In genomic region chr11:51645293-51645692, GRCm38 (mm10) we compare ENCODE assay signal across 14 mouse cellular contexts. TPM values are rescaled to one million over a fixed set of nuclear protein-coding genes. Genes with fewer than 3 reads are reported as not detected.
DNase-seq lines count a peak whose midpoint lies in the region; ATAC-seq and TF ChIP-seq lines count a peak whose summit lies in the region.
"Had no signal": no experiment of that assay in that cellular context is flagged by ENCODE, and none has a peak within 500 bp of the region (broad histone marks: within the 10 kb centered on the region; RNA-seq: fewer than 3 reads in every experiment).

No protein-coding gene starts in this region.

- peak; percentile 30; the same call in 1 of the 2 replicates for ATAC-seq in hindbrain, postnatal 0 days
- no peak for ATAC-seq in hindbrain, embryonic 13.5 days (ENCODE audit: low FRiP score)
- ATAC-seq in midbrain, postnatal 0 days (ENCODE audit: low FRiP score) = no peak
- no peak for ATAC-seq in midbrain, embryonic 15.5 days (replicated peaks)
- no peak for ATAC-seq in limb, embryonic 15.5 days (ENCODE audit: insufficient number of reproducible peaks, low FRiP score, low TSS enrichment, low read depth)
- ATAC-seq: forebrain, postnatal 0 days; intestine, embryonic 15.5 days had no signal

- peak; percentile 39 to 69 for DNase-seq in cerebellum, postnatal 4 days (ENCODE audit: low spot score in 2 of 2)
- no peak for DNase-seq in cerebellum, adult 9-11 months
- peak; percentile 56 for DNase-seq in hindbrain, postnatal 0 days (ENCODE audit: low spot score)
- peak; percentile 54 for DNase-seq in midbrain, postnatal 0 days (ENCODE audit: low spot score)
- no peak for DNase-seq in ovary, postnatal 36 days (ENCODE audit: low spot score)
- DNase-seq: adrenal gland, adult 2 months; cerebellum, adult 2 months; forebrain, postnatal 0 days had no signal

- H3K27ac ChIP-seq in hindbrain, postnatal 0 days = peak overlapping the region; percentile 48; the same call in 1 of the 2 replicates
- no peak overlapping the region for H3K27ac ChIP-seq in hindbrain, embryonic 13.5 days
- H3K27ac ChIP-seq in midbrain, postnatal 0 days (ENCODE audit: low read depth, low read length) = no peak overlapping the region
- no peak overlapping the region for H3K27ac ChIP-seq in midbrain, embryonic 15.5 days
- peak overlapping the region; percentile 43; the same call in 1 of the 2 replicates for H3K27ac ChIP-seq in limb, embryonic 15.5 days
- H3K27ac ChIP-seq: intestine, embryonic 15.5 days; macrophage had no signal

- TF ChIP-seq CTCF in hindbrain, postnatal 0 days (IDR thresholded peaks at IDR 0.05; ENCODE audit: low read depth) = no peak
- TF ChIP-seq CTCF in midbrain, postnatal 0 days (IDR thresholded peaks at IDR 0.05) = no peak

- peaks cover 5% of the 10 kb centered on the region; the same call in 1 of the 2 replicates for H3K36me3 ChIP-seq in hindbrain, postnatal 0 days (ENCODE audit: insufficient read depth, low read length)
- H3K36me3 ChIP-seq in hindbrain, embryonic 13.5 days = peaks cover 9% of the 10 kb centered on the region
- H3K36me3 ChIP-seq in midbrain, postnatal 0 days (ENCODE audit: insufficient read depth, low read length) = peaks cover 20% of the 10 kb centered on the region
- no peaks in the 10 kb centered on the region for H3K36me3 ChIP-seq in midbrain, embryonic 15.5 days (replicated peaks)
- H3K36me3 ChIP-seq in limb, embryonic 15.5 days = peaks cover 29% of the 10 kb centered on the region
- H3K36me3 ChIP-seq: intestine, embryonic 15.5 days had no signal

- H3K27me3 ChIP-seq in hindbrain, postnatal 0 days (ENCODE audit: insufficient read depth, low read length) = no peaks in the 10 kb centered on the region
- peaks cover 15% of the 10 kb centered on the region for H3K27me3 ChIP-seq in hindbrain, embryonic 13.5 days
- no peaks in the 10 kb centered on the region for H3K27me3 ChIP-seq in midbrain, postnatal 0 days (ENCODE audit: insufficient read depth, low read length)
- H3K27me3 ChIP-seq in midbrain, embryonic 15.5 days (replicated peaks) = peaks cover 14% of the 10 kb centered on the region
- H3K27me3 ChIP-seq in limb, embryonic 15.5 days = no peaks in the 10 kb centered on the region
- H3K27me3 ChIP-seq: embryonic facial prominence, embryonic 15.5 days; intestine, embryonic 15.5 days had no signal

- no peak overlapping the region for H3K4me2 ChIP-seq in hindbrain, postnatal 0 days (ENCODE audit: low read depth, low read length)
- no peak overlapping the region for H3K4me2 ChIP-seq in hindbrain, embryonic 13.5 days
- H3K4me2 ChIP-seq in midbrain, postnatal 0 days (ENCODE audit: low read depth, low read length, poor library complexity, severe bottlenecking) = no peak overlapping the region
- no peak overlapping the region for H3K4me2 ChIP-seq in midbrain, embryonic 15.5 days
- no peak overlapping the region for H3K4me2 ChIP-seq in limb, embryonic 15.5 days
- H3K4me2 ChIP-seq: embryonic facial prominence, embryonic 15.5 days; intestine, embryonic 15.5 days had no signal

- peaks cover 4% of the 10 kb centered on the region; the same call in 1 of the 2 replicates for H3K4me1 ChIP-seq in hindbrain, postnatal 0 days (ENCODE audit: insufficient read depth, low read length)
- H3K4me1 ChIP-seq in hindbrain, embryonic 13.5 days (replicated peaks) = peaks cover 47% of the 10 kb centered on the region
- H3K4me1 ChIP-seq in midbrain, postnatal 0 days (ENCODE audit: insufficient read depth, low read length) = peaks cover 6% of the 10 kb centered on the region; the same call in 1 of the 2 replicates
- peaks cover 19% of the 10 kb centered on the region for H3K4me1 ChIP-seq in midbrain, embryonic 15.5 days
- H3K4me1 ChIP-seq in limb, embryonic 15.5 days = peaks cover 61% of the 10 kb centered on the region

- WGBS in hindbrain, postnatal 0 days = 53% methylated on average over 13 of the region's 13 CpGs
- WGBS in hindbrain, embryonic 13.5 days = 85% methylated on average over 13 of the region's 13 CpGs
- WGBS in midbrain, postnatal 0 days = 81% methylated on average over 13 of the region's 13 CpGs
- 80% methylated on average over 13 of the region's 13 CpGs for WGBS in midbrain, embryonic 15.5 days
- WGBS in limb, embryonic 15.5 days = 71% methylated on average over 13 of the region's 13 CpGs

- no peak overlapping the region for H3K4me3 ChIP-seq in hindbrain, postnatal 0 days (ENCODE audit: low read length)
- H3K4me3 ChIP-seq in hindbrain, embryonic 13.5 days = no peak overlapping the region
- H3K4me3 ChIP-seq in midbrain, postnatal 0 days (ENCODE audit: low read depth, low read length) = no peak overlapping the region
- H3K4me3 ChIP-seq in midbrain, embryonic 15.5 days = no peak overlapping the region
- H3K4me3 ChIP-seq in limb, embryonic 15.5 days = no peak overlapping the region
- H3K4me3 ChIP-seq: embryonic facial prominence, embryonic 15.5 days; intestine, embryonic 15.5 days had no signal

- no peaks in the 10 kb centered on the region for H3K9me3 ChIP-seq in hindbrain, postnatal 0 days (ENCODE audit: low read length)
- no peaks in the 10 kb centered on the region for H3K9me3 ChIP-seq in hindbrain, embryonic 13.5 days
- H3K9me3 ChIP-seq in midbrain, postnatal 0 days (ENCODE audit: low read length) = no peaks in the 10 kb centered on the region
- H3K9me3 ChIP-seq in midbrain, embryonic 15.5 days = no peaks in the 10 kb centered on the region
- H3K9me3 ChIP-seq in limb, embryonic 15.5 days = no peaks in the 10 kb centered on the region
- H3K9me3 ChIP-seq: embryonic facial prominence, embryonic 15.5 days; intestine, embryonic 15.5 days had no signal

- H3K9ac ChIP-seq in hindbrain, postnatal 0 days (replicated peaks; ENCODE audit: low read length) = no peak overlapping the region
- no peak overlapping the region for H3K9ac ChIP-seq in hindbrain, embryonic 13.5 days
- H3K9ac ChIP-seq in midbrain, postnatal 0 days (replicated peaks; ENCODE audit: low read length, poor library complexity, severe bottlenecking) = no peak overlapping the region
- no peak overlapping the region for H3K9ac ChIP-seq in midbrain, embryonic 15.5 days
- H3K9ac ChIP-seq in limb, embryonic 15.5 days = no peak overlapping the region
- H3K9ac ChIP-seq: embryonic facial prominence, embryonic 15.5 days; forebrain, postnatal 0 days; intestine, embryonic 15.5 days had no signal

RNA-seq across cellular contexts. Expression of gene N4bp3, which starts 5.3 kb away (rescaled TPM):
- total RNA-seq in hindbrain, postnatal 0 days (2014; rRNA removed) = 48.0 and 55.6 TPM in 2 replicates
- 29.0 and 30.3 TPM in 2 replicates for polyA plus RNA-seq in hindbrain, postnatal 0 days (2015; fragmentation: Nextera tagmentation; extraction: Ambion mirVana)
- polyA plus RNA-seq in hindbrain, embryonic 13.5 days (2015; fragmentation: Nextera tagmentation; extraction: Ambion mirVana) = 12.9 and 14.1 TPM in 2 replicates
- total RNA-seq in midbrain, postnatal 0 days (2014; rRNA removed) = 36.7 and 41.2 TPM in 2 replicates
- 24.7 and 26.8 TPM in 2 replicates for polyA plus RNA-seq in midbrain, postnatal 0 days (2015; fragmentation: Nextera tagmentation; extraction: Ambion mirVana)
- 20.5 and 21.1 TPM in 2 replicates for polyA plus RNA-seq in midbrain, embryonic 15.5 days (2015; fragmentation: Nextera tagmentation; extraction: Ambion mirVana)
- 35.7 and 44.4 TPM in 2 replicates for polyA plus RNA-seq in limb, embryonic 15.5 days (2015; fragmentation: Nextera tagmentation; extraction: Ambion mirVana)

RNA-seq across cellular contexts. Expression of gene D930048N14Rik, which starts 5.5 kb away (rescaled TPM):
- total RNA-seq in hindbrain, postnatal 0 days (2014; rRNA removed) = 0.75 and 2.3 TPM in 2 replicates
- 1.1 and 1.4 TPM in 2 replicates for polyA plus RNA-seq in hindbrain, postnatal 0 days (2015; fragmentation: Nextera tagmentation; extraction: Ambion mirVana)
- polyA plus RNA-seq in hindbrain, embryonic 13.5 days (2015; fragmentation: Nextera tagmentation; extraction: Ambion mirVana) = 0.63 and 0.83 TPM in 2 replicates
- 1.0 and 1.4 TPM in 2 replicates for total RNA-seq in midbrain, postnatal 0 days (2014; rRNA removed)
- polyA plus RNA-seq in midbrain, postnatal 0 days (2015; fragmentation: Nextera tagmentation; extraction: Ambion mirVana) = 1.2 and 1.3 TPM in 2 replicates
- 0.91 and 0.94 TPM in 2 replicates for polyA plus RNA-seq in midbrain, embryonic 15.5 days (2015; fragmentation: Nextera tagmentation; extraction: Ambion mirVana)
- 4.2 and 4.9 TPM in 2 replicates for polyA plus RNA-seq in limb, embryonic 15.5 days (2015; fragmentation: Nextera tagmentation; extraction: Ambion mirVana)

RNA-seq across cellular contexts. Expression of gene Rmnd5b, which starts 9.6 kb away (rescaled TPM):
- total RNA-seq in hindbrain, postnatal 0 days (2014; rRNA removed) = 81.3 and 99.9 TPM in 2 replicates
- 60.9 and 63.8 TPM in 2 replicates for polyA plus RNA-seq in hindbrain, postnatal 0 days (2015; fragmentation: Nextera tagmentation; extraction: Ambion mirVana)
- polyA plus RNA-seq in hindbrain, embryonic 13.5 days (2015; fragmentation: Nextera tagmentation; extraction: Ambion mirVana) = 74.8 and 77.7 TPM in 2 replicates
- 70.1 and 93.9 TPM in 2 replicates for total RNA-seq in midbrain, postnatal 0 days (2014; rRNA removed)
- 66.0 and 72.7 TPM in 2 replicates for polyA plus RNA-seq in midbrain, postnatal 0 days (2015; fragmentation: Nextera tagmentation; extraction: Ambion mirVana)
- 83.7 and 89.3 TPM in 2 replicates for polyA plus RNA-seq in midbrain, embryonic 15.5 days (2015; fragmentation: Nextera tagmentation; extraction: Ambion mirVana)
- 53.2 and 59.8 TPM in 2 replicates for polyA plus RNA-seq in limb, embryonic 15.5 days (2015; fragmentation: Nextera tagmentation; extraction: Ambion mirVana)

RNA-seq across cellular contexts. Expression of gene Nhp2, which starts 25.8 kb away (rescaled TPM):
- 43.9 and 60.8 TPM in 2 replicates for total RNA-seq in hindbrain, postnatal 0 days (2014; rRNA removed)
- polyA plus RNA-seq in hindbrain, postnatal 0 days (2015; fragmentation: Nextera tagmentation; extraction: Ambion mirVana) = 105 and 109 TPM in 2 replicates
- 99.6 and 108 TPM in 2 replicates for polyA plus RNA-seq in hindbrain, embryonic 13.5 days (2015; fragmentation: Nextera tagmentation; extraction: Ambion mirVana)
- total RNA-seq in midbrain, postnatal 0 days (2014; rRNA removed) = 36.6 and 60.3 TPM in 2 replicates
- polyA plus RNA-seq in midbrain, postnatal 0 days (2015; fragmentation: Nextera tagmentation; extraction: Ambion mirVana) = 88.4 and 96.1 TPM in 2 replicates
- 91.5 and 95.2 TPM in 2 replicates for polyA plus RNA-seq in midbrain, embryonic 15.5 days (2015; fragmentation: Nextera tagmentation; extraction: Ambion mirVana)
- 147 and 149 TPM in 2 replicates for polyA plus RNA-seq in limb, embryonic 15.5 days (2015; fragmentation: Nextera tagmentation; extraction: Ambion mirVana)

RNA-seq across cellular contexts. Expression of gene Hnrnpab, which starts 38.6 kb away (rescaled TPM):
- total RNA-seq in hindbrain, postnatal 0 days (2014; rRNA removed) = 212 and 258 TPM in 2 replicates
- 229 and 231 TPM in 2 replicates for polyA plus RNA-seq in hindbrain, postnatal 0 days (2015; fragmentation: Nextera tagmentation; extraction: Ambion mirVana)
- polyA plus RNA-seq in hindbrain, embryonic 13.5 days (2015; fragmentation: Nextera tagmentation; extraction: Ambion mirVana) = 400 and 427 TPM in 2 replicates
- 239 and 245 TPM in 2 replicates for total RNA-seq in midbrain, postnatal 0 days (2014; rRNA removed)
- polyA plus RNA-seq in midbrain, postnatal 0 days (2015; fragmentation: Nextera tagmentation; extraction: Ambion mirVana) = 191 and 220 TPM in 2 replicates
- polyA plus RNA-seq in midbrain, embryonic 15.5 days (2015; fragmentation: Nextera tagmentation; extraction: Ambion mirVana) = 353 and 380 TPM in 2 replicates
- 267 and 339 TPM in 2 replicates for polyA plus RNA-seq in limb, embryonic 15.5 days (2015; fragmentation: Nextera tagmentation; extraction: Ambion mirVana)

Comparison
In these comparisons a context has a peak if more than half of its experiments do, and no peak if none do; other contexts are left out.
1. DNase-seq: peak in cerebellum, postnatal 4 days (2 of 2), hindbrain, postnatal 0 days (single experiment) and midbrain, postnatal 0 days (single experiment); none in cerebellum, adult 9-11 months (single experiment) and ovary, postnatal 36 days (single experiment).
2. H3K27ac ChIP-seq: peak in hindbrain, postnatal 0 days (single experiment) and limb, embryonic 15.5 days (single experiment); none in hindbrain, embryonic 13.5 days (single experiment), midbrain, postnatal 0 days (single experiment) and midbrain, embryonic 15.5 days (single experiment).